Mouse (Mus musculus) hindbrain, embryonic 14.5 days (tissue): ENCODE results near the gene Gm21973. TPM values are rescaled to one million over a fixed set of nuclear protein-coding genes. Genes with fewer than 3 reads are reported as not detected.

Experiments used
- polyA plus RNA-seq: library from polyadenylated mRNA; unstranded; fragments of >200 nt; fragmentation: Nextera tagmentation; extraction: Ambion mirVana; gene quantifications from 2 replicates; pipeline ENCODE4 v1.2.1, GENCODE M21; 2014

Gene Gm21973
- polyA plus RNA-seq, 1 experiment from 2014 or later, result not detected

Other genes with a start within 250 kb of the Gm21973 start
- 1.8 and 1.9 TPM in 2 replicates for gene Prlr, start 148.1 kb upstream of the Gm21973 start, polyA plus RNA-seq
- not detected in 2 replicates for gene Agxt2, start 33.2 kb downstream of the Gm21973 start, polyA plus RNA-seq
- gene Dnajc21, start 145.1 kb downstream of the Gm21973 start, polyA plus RNA-seq, result 12.5 and 13.0 TPM in 2 replicates
- gene Brix1, start 160.6 kb downstream of the Gm21973 start, polyA plus RNA-seq, result 61.3 and 66.5 TPM in 2 replicates
- 13.4 and 14.9 TPM in 2 replicates for gene Rad1, start 160.6 kb downstream of the Gm21973 start, polyA plus RNA-seq
- not detected in 2 replicates for gene Ttc23l, start 233.3 kb downstream of the Gm21973 start, polyA plus RNA-seq